Mouse (Mus musculus) right cerebral cortex, postnatal 10 days (tissue): ENCODE data around the gene Tpsg1.

ENCODE experiments used
- DNase-seq, 2 experiments: peaks; one replicate each; pipeline ENCODE4 v3.0.0; 2021; ENCODE audit warnings: low spot score in 2 of 2

Tpsg1 gene

DNA sequence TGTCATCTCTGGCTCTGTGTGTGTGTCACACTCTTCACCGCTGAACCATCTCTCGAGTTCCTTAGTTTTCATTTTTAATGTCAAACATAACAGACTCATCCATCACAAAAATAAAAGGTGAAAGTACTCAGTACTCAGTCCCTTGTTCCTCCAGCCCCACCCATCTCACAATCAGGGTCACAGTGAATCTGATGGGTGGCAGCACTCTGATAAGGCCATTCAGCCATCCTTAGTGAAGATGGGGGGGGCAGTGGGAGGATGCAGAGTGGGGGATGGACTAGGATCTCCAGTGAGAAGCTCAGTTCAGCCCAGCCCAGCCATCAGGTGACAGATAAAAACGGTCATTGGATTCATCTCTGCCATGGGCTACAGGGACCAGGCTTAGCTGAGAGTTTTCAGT lies at the start of gene Tpsg1:
TSS of gene Tpsg1 (plus strand) at position 301 of the 400 bp plus-strand sequence.
- DNase-seq, result no peak

- no peak for DNase-seq
Measured at GRCm38 (mm10) chr17:25320819-25321218, 48.3 kb upstream of the Tpsg1 start.

DNA sequence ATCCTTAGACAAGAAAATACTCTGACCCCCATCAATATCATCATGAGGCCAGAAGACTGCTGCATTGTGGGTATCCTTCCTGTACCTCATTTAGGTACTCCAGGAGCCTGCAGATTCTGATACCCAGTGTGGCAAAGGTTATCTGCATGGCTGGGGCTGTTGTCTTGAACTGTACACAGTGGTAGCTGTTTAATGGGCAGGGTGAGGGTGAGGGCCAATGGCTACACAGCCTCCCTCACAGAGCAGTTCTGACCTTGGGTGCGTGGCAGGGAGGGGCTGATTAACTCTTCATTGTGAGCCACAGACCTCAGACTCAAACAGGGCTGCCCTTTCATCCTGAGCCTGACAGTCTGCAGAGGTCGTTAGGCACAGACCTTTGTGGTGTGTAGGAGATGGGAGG lies 46.1 kb upstream of the Tpsg1 start:
- DNase-seq, result no peak

- no peak for DNase-seq
Measured at GRCm38 (mm10) chr17:25332321-25332720, 36.8 kb upstream of the Tpsg1 start.

DNA sequence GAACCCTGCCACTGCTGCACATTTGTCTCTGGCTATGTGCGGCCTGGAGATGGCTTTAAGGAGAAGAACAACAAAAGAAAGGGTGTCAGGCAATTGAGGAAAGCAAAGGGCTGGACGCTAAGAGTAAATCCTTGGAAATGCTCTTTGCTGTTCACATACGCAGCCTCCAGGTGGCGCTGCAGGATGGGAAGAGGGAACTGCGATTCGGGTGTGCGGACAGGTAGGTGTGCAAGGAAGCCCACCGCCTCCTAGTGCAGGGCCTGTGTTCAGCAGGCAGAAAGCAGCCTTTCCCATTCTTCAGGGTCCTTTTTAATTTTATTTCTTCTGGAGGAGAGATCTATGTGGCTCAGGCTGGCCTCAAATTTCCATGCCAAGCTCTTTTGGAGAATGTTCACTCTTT lies 35.1 kb upstream of the Tpsg1 start:
- peak; percentile 62 to 76 for DNase-seq

GRCm38 (mm10) chr17:25338218-25338617 lies 30.9 kb upstream of the Tpsg1 start:
- no peak for DNase-seq

- DNase-seq, result no peak
Measured at GRCm38 (mm10) chr17:25340003-25340402, 29.1 kb upstream of the Tpsg1 start.

DNA sequence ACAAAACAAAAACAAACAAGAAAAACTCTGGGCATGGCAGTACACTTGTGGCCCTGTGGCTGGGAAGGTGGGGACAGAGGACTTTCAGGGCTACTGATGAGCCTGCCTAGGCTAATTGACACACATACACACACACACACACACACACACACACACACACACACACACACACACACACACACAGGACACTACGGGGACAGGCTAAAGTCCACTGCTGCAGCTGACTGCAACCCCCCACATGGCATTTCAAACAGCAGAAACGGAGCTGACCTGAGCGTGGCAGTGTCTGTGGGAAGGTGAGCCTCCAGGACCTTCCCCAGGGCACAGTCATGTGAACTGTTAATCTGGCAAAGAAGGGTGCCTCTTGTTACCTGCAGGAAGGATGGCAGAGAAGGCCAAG lies 27.6 kb upstream of the Tpsg1 start:
- no peak for DNase-seq

GRCm38 (mm10) chr17:25345462-25345861 lies 23.6 kb upstream of the Tpsg1 start, which contains the start of gene Tpsab1:
Gene Tpsab1 (minus strand): TSS chr17:25345562.
- DNase-seq, result no peak

- DNase-seq, result no peak
Measured at GRCm38 (mm10) chr17:25361291-25361690, 7.8 kb upstream of the Tpsg1 start.

DNA sequence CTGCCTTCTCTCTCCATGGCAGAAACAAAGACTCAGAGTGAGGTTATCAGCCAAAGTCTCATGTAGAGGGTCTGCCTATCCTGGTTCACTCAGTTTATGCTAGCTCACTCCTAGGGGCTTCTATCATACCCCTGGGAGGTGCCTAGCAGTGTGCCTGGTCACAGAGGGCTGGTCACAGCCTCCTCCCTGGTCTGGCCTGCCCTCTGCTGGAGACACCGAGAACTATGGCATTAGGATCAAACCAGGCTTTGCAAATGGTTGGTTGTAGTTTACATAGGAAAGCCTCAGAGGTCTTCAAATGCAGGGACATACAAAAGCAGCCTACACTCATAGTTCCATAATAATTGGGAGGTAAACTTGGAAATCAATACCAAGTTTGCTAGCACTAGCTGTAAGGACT lies 5.3 kb upstream of the Tpsg1 start:
- peak in 1 of 2 experiments; percentile 31 for DNase-seq

- no peak for DNase-seq
Measured at GRCm38 (mm10) chr17:25366005-25366404, 3.1 kb upstream of the Tpsg1 start, which contains the start of gene Tpsb2. Gene Tpsb2 (plus strand): TSS chr17:25366305.

GRCm38 (mm10) chr17:25372491-25372890 lies 3.4 kb downstream of the Tpsg1 start:
- no peak for DNase-seq

DNA sequence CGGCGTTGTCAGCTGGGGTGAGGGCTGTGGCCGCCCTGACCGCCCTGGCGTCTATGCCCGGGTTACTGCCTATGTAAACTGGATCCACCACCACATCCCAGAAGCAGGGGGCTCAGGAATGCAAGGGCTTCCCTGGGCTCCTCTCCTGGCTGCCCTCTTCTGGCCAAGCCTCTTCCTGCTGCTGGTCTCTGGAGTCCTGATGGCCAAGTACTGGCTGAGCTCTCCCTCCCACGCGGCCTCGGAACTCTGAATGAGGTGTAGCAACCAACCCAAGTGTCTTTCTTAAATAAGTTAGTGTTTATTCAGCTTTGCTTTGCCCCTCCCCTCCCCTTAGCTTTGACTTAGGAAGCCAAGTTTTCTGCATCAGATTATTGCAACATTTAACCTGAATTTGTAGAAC lies 4.9 kb downstream of the Tpsg1 start:
- DNase-seq, result peak in 1 of 2 experiments; percentile 55

DNA sequence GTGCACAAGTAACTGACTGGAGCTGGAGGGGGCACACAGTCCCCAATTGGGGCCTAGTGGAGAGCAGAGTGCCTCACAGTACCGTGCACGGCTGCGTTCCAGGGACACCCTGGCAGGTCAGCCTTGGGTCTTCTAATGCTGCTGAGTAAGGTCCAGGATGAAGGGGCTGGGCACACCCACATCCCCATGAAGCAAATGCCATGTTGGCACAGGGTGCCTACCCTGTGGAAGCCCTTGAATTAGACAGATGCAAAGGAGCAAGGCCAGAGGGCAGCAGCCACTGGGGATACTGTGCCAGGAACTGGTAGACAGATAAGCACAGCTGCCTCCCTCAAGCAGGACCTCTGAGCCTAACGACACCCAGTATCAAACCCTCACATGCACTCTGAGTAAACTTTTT lies 25.5 kb downstream of the Tpsg1 start:
- DNase-seq, result no peak

GRCm38 (mm10) chr17:25397804-25398519 lies 28.9 kb downstream of the Tpsg1 start:
- peak; percentile 79 to 87 for DNase-seq

DNA sequence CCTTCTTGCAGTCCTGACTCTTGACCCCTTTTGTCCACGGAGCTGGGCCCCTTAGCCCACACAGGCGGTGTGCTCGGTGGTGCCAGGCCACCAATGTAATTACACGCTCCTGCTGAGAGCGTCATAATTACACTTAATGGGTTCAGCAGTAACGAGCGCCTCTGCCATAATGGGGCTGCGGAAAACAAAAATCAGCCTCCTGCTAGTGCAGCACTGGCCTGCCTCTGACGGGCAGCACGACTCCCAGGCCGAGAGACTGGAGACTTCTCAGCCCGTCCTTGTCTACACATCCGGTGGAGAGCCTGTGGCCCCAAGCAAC lies 29.4 kb downstream of the Tpsg1 start:
- DNase-seq, result no peak

- DNase-seq, result no peak
Measured at GRCm38 (mm10) chr17:25400443-25400842, 31.4 kb downstream of the Tpsg1 start.

GRCm38 (mm10) chr17:25401491-25401890 lies 32.4 kb downstream of the Tpsg1 start:
- DNase-seq, result no peak

GRCm38 (mm10) chr17:25402224-25402623 lies 33.2 kb downstream of the Tpsg1 start:
- no peak for DNase-seq

DNA sequence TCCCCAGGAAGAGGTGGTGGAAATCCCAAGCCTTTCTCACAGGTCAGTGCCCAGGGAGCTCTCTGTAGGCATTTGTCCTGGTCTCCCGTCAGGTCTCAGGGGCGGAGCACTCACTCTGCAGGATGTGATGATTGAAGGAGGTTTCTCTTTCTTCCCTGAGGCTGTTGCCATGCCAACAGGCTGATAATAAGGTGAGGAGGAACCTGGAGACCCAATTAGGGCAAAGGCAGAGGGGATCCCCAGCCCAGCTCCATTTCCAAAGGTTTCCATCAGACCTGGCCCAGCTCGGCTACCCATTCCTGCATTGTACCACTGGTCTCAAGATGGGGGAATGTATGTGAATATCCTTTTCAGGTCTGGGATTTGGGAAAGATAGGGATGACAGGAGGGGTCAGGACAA lies 35.1 kb downstream of the Tpsg1 start:
- DNase-seq, result no peak

- DNase-seq, result no peak
Measured at GRCm38 (mm10) chr17:25405224-25405895, 36.3 kb downstream of the Tpsg1 start.

GRCm38 (mm10) chr17:25406011-25406441 lies 37.0 kb downstream of the Tpsg1 start:
- peak; percentile 76 to 82 for DNase-seq
